Mouse (Mus musculus): ENCODE measurements around the gene Olfr1427.
"Not testable (repeated sequence)": the region's sequence is repeated elsewhere in the genome, so short reads cannot be mapped to it uniquely, and the experiment has no call there.

Gene Olfr1427

GRCm38 (mm10) chr19:12103234-12103633 is at the start of gene Olfr1427:
TSS of gene Olfr1427 (minus strand) at chr19:12103334.
- no peak for DNase-seq

GRCm38 (mm10) chr19:12145452-12145851 is 42.3 kb upstream of the Olfr1427 start:
- no peak for DNase-seq

- DNase-seq = no peak
Measured at GRCm38 (mm10) chr19:12143356-12143755, 40.2 kb upstream of the Olfr1427 start.

GRCm38 (mm10) chr19:12134289-12134688 is 31.2 kb upstream of the Olfr1427 start:
- no peak for DNase-seq

- no peak for DNase-seq
Measured at GRCm38 (mm10) chr19:12123103-12123502, 20.0 kb upstream of the Olfr1427 start, which contains the start of gene Olfr76. TSS of gene Olfr76 (minus strand) at chr19:12123203.

- DNase-seq = no peak
Measured at GRCm38 (mm10) chr19:12116464-12116863, 13.3 kb upstream of the Olfr1427 start.

- DNase-seq = no peak
Measured at GRCm38 (mm10) chr19:12115797-12116196, 12.7 kb upstream of the Olfr1427 start, which contains the start of gene Olfr1428. TSS of gene Olfr1428 (minus strand) at chr19:12115897.

GRCm38 (mm10) chr19:12113807-12114206 is 10.7 kb upstream of the Olfr1427 start:
- DNase-seq = no peak

- no peak for DNase-seq
Measured at GRCm38 (mm10) chr19:12104541-12104940, 1.4 kb upstream of the Olfr1427 start.

GRCm38 (mm10) chr19:12091913-12092312 is 11.2 kb downstream of the Olfr1427 start, which contains the start of gene Olfr1426:
TSS of gene Olfr1426 (minus strand) at chr19:12092013.
- no peak for DNase-seq

- not testable (repeated sequence) for DNase-seq
Measured at GRCm38 (mm10) chr19:12077631-12078030, 25.5 kb downstream of the Olfr1427 start, which contains the start of gene Olfr1425. TSS of gene Olfr1425 (minus strand) at chr19:12077731.

- not testable (repeated sequence) for DNase-seq
Measured at GRCm38 (mm10) chr19:12069546-12069945, 33.6 kb downstream of the Olfr1427 start.

GRCm38 (mm10) chr19:12067806-12068205 is 35.3 kb downstream of the Olfr1427 start:
- DNase-seq = not testable (repeated sequence)

GRCm38 (mm10) chr19:12062582-12062981 is 40.6 kb downstream of the Olfr1427 start, which contains the start of gene Olfr1424:
TSS of gene Olfr1424 (minus strand) at chr19:12062682.
- not testable (repeated sequence) for DNase-seq

All from cerebellum, adult 18-20 months (tissue).